Mouse (Mus musculus) ovary, adult 18-20 months (tissue): ENCODE data around the gene Aif1l.

Experiments
- DNase-seq: peaks from one replicate; pipeline ENCODE4 v3.0.0; 2022; ENCODE audit warnings: low spot score, mixed read lengths

Aif1l gene

DNA sequence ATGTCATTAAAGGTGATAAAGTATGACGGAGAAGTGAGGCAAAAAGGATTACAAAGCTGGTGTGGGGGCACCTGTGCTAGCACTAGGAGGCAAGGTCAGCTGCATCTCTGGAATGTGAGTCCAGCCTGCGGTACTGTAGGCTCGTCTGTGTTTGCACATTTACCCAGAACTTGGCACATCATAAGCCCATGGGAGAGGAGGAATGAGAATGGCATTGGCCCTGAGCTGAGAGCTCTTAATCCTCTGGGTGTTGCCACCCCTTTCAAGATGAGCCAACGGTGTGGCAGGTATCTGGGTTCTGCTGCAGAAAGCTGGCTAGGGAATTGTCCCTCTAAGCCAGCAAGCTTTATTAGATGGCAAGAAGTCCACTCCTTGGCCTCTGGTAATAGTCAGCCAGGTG, 69.8 kb downstream of the Aif1l start:
- DNase-seq, result no peak

DNA sequence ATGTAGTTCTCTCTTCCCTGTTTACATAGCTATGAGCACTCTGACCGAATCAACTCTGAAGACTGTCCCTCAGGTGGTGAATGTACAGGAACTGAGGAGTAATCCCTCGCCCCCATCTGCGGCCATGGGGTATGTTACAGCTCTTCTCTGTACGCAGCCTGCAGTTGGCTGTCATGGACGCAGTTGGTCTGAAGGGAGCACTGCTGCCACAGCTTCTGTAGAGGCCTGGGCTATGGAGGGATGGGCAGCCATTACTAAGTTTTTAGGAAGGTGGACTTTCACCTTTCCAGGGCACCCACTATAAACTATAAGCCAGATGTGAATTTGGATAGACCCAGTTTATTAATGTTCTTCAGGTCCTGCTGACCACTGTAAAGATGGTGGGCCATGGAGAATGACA, 70.3 kb downstream of the Aif1l start:
- DNase-seq, result no peak
